Mouse (Mus musculus): ENCODE results near the gene Gpatch2l.

Gpatch2l gene

DNA sequence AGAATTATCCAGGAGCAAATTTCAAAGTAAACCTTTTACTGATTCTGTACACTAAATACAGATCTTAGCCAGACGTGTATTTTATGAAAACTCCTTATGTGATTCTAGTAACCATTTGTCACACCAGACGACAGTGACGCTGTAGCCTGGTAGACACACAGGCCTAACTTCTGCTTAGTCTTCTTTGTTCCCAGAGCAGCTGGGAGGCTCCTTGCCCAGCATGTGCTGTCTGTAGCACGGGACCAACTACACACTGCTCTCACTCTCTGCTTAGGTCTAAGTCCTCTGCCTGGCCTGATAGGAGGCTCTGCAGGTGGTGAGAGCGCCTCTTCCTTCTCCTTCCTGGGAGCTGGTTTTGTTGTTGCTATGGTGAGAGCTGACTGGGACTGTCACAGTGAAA is 35.2 kb downstream of the Gpatch2l start:
- no peak for DNase-seq (ENCODE audit: low spot score)

DNA sequence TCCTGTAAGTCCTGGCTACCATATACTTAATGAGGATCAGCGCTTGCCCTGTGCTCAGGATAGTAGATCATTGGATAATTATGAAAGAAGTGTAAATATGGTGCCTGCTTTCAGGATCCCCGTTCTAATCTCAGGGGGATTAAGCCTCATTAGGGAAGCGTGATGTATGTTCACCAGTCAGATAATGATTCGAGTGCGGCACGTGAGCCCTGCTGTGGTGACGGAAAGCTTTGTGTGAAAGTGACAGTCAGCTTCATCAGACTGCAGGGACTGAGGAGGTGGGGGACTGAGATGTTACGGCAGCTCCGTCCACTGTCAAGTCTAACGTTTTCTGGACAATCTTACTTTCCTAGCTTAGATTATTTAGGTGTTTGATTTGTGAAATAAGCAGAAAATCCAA is 38.3 kb downstream of the Gpatch2l start:
- no peak for DNase-seq (ENCODE audit: low spot score)

DNA sequence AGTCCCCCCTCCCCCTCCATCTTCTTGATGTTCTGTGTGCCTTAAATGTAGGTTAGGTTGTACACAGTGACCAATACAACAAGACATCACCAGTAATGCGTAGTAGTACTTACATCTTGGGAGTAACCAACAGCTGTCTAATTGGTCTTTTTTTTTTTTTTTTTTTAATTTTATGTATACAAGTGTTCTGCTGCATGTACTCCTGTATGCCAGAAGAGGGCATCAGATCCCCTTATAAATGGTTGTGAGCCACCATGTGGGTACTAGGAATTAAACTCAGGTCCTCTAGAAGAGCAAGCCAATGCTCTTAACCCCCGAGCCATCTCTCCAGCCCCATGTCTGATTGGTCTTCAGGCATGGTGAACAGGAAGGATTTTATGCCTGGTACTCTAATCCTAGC is 44.0 kb downstream of the Gpatch2l start:
- DNase-seq (ENCODE audit: low spot score), result no peak

DNA sequence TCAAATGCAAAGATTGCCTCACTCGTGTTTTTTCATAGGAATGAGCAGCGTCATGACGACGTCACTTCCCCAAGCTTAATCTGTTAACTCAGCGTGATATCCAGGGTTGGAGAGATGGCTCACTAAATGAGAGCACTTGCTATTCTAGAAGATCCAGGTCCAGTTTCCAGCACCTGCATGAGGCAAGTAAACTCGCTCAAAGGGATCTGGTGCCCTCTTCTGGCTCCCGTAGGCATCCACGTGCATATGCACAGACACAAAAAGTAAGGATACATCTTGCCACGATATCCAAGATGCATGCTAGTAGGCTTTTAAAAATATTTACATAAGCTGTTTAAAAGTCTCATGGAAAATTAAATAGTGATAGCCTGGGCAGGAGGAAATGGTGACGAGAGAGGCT is 55.8 kb downstream of the Gpatch2l start:
- no peak for DNase-seq (ENCODE audit: low spot score)

DNA sequence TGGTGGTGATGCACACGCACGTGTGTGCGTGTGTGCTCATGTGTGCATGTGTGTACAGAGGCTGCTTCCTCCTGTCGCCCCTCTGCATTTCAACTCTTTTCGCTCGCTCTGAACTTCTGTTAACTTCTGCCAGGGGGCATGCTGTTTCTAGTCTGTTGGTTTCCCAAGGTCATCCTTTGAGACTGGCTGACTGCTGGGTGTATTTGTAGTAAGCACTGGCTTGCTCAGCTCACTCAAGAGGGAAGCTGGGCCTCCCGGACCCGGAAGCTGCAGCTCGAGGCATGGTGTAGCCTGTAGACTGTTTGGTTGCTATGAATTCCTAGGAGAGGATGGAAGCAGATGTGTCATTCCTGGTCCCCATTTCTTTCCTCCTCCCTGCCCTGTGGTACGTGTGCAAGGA is 61.3 kb downstream of the Gpatch2l start:
- no peak for DNase-seq (ENCODE audit: low spot score)

DNA sequence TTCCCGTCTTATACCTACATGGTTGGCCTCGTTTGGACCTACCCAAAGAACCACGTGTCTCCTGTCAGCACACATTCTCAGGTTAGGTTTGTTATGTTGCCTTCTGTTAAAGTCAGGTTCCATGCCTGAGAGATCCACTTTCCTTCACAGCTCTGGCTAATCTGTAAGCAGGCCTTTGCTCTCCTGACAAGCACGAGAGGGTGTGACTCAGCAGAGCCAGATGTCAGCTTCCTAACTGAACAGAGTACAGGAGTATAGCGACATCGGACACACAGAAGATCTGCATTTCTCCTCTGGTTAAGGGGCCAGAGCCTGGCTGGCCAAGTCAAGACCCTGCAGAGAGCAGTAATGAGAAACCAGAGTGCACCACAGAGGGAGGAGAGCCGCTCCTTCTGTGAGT is 63.4 kb downstream of the Gpatch2l start:
- no peak for DNase-seq (ENCODE audit: low spot score)

DNA sequence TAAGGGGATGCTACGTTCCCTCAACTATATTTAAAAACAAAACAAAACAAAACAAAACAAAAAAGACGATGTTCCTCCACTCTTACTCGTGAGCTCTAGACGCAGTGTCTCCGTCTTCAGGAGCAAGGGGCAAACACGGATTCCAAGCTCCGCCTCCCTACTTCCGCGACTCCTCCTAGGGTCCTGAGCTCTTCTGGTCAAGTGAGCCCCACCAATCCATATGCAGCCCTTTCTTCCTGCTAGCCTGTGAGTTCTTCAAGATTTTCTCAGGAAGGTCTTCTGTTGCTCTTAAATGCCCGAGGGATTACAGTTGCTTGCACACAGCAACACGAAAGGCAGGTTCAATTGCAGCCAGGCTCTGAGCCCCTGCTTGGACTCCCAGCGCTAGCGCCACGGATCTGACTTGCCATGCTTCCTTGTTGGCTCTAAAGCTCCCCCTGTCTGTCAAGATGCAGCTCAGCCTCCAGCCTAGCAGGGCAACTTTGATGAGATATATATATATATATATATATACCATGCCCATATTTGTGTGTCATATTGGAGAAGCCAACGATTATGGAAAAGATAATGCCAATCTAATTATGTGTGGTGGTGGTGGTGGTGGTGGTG is 64.1 kb downstream of the Gpatch2l start:
- no peak for DNase-seq (ENCODE audit: low spot score)

DNA sequence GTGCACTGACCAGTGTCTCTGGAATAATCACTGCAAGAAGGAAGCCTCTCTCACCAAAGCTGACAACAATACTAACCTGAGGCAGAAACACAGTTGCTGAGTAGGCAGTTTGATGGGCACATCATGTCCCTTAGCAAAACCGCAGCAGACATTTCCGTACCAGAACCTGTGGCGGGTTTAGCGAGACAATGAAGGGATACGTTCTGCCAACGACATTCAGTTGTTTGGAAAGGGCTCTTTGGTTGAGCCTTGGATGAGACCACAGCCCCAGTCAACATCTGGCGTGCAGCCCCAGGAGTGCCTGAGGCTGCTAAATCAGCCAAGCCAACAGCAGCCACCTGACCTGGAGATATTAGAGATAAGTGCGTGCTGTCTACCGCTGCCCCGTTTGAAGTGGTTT is 67.8 kb downstream of the Gpatch2l start:
- no peak for DNase-seq (ENCODE audit: low spot score)

DNA sequence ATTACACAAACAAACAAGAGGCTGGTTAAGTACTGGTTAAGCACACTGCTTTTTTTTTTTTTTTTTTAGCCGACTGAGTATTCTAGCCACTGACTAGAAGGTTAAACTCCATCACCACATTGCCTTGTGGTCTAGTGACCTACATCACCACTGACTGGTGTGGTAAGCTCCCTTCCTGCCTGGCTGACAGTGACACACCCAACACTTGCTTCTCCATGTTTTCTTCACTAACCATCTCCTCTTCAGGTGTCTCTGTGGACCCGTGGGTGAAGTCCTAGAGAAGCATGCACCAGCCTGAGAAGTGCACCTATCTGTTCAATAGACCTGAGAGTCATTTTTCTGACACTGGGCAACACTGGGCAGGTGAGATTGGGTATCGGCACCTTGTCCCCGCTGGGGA is 68.2 kb downstream of the Gpatch2l start:
- DNase-seq (ENCODE audit: low spot score), result no peak

DNA sequence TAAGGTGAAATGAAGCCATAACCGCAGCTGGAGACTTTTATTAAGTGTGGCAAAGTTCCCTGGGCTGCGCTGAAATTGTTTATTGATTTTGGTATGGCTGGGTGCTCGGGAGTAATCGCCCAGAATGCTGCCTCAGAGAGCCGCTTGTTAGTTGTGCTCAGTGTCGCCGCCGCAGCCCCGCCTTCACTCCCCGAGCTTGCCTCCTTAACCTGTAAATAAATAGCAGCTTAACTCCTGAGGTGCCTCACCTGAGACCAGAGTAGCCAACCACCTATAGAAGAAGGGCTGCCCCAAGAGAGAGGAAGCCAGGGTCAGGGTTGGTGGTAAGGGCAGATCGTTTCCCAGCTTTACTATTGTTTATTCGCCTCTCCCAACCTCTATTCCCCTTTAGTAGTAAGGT is 79.0 kb downstream of the Gpatch2l start:
- DNase-seq (ENCODE audit: low spot score), result no peak

DNA sequence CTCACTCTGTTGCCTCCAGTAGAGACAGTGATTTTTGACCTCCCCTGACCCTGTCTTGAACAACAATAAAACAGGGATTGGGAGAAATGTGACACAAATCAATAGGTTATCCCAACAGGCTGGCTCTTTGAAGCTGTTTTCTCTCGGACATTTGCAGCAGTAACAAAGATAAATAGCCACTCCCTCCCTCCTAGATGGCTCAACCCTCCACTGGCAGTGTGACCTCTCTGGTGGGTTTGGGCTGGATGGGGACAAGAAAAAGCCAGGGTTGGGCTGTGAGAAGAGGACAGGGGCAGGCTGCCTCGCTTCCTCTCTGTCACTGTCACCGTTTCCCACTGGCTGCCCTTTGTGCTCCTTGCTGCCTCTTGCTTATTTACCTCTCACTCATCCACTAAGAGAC is 82.6 kb downstream of the Gpatch2l start:
- DNase-seq (ENCODE audit: low spot score), result no peak

DNA sequence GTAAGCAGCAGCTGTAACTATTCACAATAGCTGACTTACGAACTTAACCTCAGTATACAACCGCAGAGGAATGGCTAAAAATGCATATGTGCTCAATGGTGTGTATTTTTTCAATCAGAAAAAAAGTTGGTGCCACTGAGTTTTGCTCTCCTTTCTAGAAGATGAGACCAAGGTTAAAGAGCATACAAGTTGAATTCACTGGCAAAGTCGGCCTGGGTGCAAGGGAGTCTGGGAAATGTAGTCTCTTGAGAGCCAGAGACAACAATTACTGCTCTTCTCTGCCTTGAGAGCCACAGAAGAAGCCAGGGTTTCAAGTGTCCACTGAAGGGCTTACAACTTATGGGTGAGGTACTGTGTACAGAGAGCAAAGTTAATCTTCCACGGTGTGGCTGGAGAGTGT is 88.2 kb downstream of the Gpatch2l start:
- no peak for DNase-seq (ENCODE audit: low spot score)

DNA sequence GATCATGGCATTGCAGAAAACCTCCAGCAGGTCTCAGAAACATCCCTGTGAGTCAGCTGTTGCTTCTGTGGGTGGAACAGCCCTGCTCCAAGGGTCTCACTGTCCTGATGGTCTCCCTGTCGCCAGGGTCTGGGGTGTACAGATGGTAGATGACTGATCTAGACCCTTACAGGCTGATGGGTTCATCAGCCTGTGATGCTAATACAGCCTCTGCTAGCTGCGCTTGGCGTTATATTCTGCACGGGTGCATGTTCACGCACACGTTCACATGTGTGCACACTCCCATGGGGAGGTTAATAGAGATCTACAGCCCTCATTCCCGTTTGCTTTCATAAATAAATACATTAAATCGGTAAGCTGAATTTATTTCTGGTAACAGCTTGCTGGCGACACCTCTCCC is 89.0 kb downstream of the Gpatch2l start:
- no peak for DNase-seq (ENCODE audit: low spot score)

DNA sequence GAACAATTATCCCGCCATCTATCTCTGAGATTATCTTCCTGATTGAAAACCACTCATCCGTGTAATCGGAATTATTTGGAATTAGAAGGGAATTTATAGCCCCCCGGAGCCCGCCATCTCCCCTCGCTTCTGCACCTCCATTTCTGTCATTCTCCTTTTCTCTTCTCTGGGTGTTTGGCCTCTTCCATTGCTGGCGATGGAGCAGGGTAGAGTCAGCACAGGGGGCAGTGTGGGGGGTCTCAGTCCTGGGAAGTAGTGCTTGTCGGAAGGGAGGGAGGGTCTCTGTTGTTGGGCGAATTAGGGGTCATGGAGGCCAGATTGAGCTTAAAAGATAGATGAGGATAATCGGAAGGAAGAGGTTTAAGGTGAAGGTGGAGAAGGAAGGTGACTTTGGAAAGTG is 89.6 kb downstream of the Gpatch2l start:
- DNase-seq (ENCODE audit: low spot score), result no peak

DNA sequence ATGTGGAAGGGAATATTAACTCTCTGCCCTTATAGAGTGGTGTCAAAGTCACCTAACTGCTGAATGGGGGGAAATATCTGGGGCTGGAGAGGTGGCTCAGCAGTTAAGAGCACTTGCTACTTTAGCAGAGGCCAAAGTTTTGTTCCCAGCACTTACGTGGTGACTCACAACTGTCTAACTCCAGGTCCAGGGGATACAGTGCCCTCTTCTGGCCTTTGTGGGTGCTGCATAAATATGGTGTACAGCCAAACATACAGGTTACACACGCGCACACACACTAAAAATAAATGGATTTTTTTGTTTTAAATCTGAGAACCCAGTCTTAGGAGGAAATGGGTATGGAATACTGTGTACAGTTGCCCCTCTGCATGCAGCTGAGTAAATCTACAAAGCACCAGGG is 94.6 kb downstream of the Gpatch2l start:
- DNase-seq (ENCODE audit: low spot score), result no peak

DNA sequence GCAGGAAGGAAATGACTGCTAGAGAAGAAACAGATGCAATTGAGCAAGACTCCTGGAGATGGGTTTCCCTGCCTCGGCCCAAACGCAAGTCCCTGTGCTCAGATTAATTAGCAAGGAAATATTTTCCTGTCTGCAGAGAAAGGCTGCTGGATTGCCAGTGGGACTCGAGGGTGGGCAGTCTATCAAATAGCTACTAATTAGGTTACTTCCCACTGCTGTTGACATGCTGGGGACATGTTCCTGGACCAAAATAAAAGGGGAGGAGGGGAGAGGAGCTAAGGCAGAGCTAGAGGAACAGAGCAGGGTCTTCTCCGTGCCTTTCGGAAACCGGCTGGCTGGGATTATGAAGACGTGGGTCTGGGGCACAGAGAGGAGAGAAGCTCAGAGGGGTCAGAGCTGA is 95.2 kb downstream of the Gpatch2l start:
- DNase-seq (ENCODE audit: low spot score), result no peak
